Mouse (Mus musculus) hindbrain, postnatal 0 days (tissue): ENCODE measurements around the gene Rpap1. TPM values are rescaled to one million over a fixed set of nuclear protein-coding genes. Genes with fewer than 3 reads are reported as not detected.

ENCODE experiments used
- ATAC-seq: fragments of 200-750 bp; cut with Nextera tagmentation; 2 replicates; pipeline ENCODE4 v1.8.0; 2017; ENCODE audit warnings: mild to moderate bottlenecking, moderate TSS enrichment, moderate library complexity
- DNase-seq: peaks from one replicate; pipeline ENCODE4 v3.0.0-alpha.2; 2015; ENCODE audit warnings: low spot score
- H3K27ac ChIP-seq: fragments of 300-500 bp; sonication (generic); 2 replicates; pipeline ENCODE4 v1.5.1; 2014; ENCODE audit warnings: mild to moderate bottlenecking
- H3K27me3 ChIP-seq: fragments of 300-500 bp; sonication (generic); 2 replicates; pipeline ENCODE4 v1.6.1; 2014; ENCODE audit warnings: low read length, mixed read lengths; ENCODE audit not compliant: insufficient read depth
- H3K36me3 ChIP-seq: fragments of 300-500 bp; sonication (generic); 2 replicates; pipeline ENCODE4 v1.6.1; 2014; ENCODE audit warnings: low read length, mixed read lengths; ENCODE audit not compliant: insufficient read depth
- H3K4me1 ChIP-seq: fragments of 300-500 bp; sonication (generic); 2 replicates; pipeline ENCODE4 v1.6.1; 2014; ENCODE audit warnings: antibody characterized with exemption, low read length, mixed read lengths; ENCODE audit not compliant: insufficient read depth
- H3K4me2 ChIP-seq: fragments of 300-500 bp; sonication (generic); 2 replicates; pipeline ENCODE4 v1.6.1; 2014; ENCODE audit warnings: low read depth, mild to moderate bottlenecking, low read length, moderate library complexity, mixed read lengths
- H3K4me3 ChIP-seq: fragments of 300-500 bp; sonication (generic); 2 replicates; pipeline ENCODE4 v1.5.1; 2014; ENCODE audit warnings: low read length
- H3K9ac ChIP-seq: fragments of 300-500 bp; sonication (generic); replicated peaks from 2 replicates; pipeline ENCODE4 v1.6.1; 2014; ENCODE audit warnings: mild to moderate bottlenecking, low read length, moderate library complexity, mixed read lengths
- H3K9me3 ChIP-seq: fragments of 300-500 bp; sonication (generic); 2 replicates; pipeline ENCODE4 v1.6.1; 2016; ENCODE audit warnings: low read length, mixed read lengths
- CTCF ChIP-seq: IDR thresholded peaks from 2 replicates; pipeline ENCODE4 v1.5.1; 2016; ENCODE audit warnings: antibody characterized with exemption, control low read depth, low read depth
- WGBS: fragments of 180-500 bp; shearing (Covaris S2); extraction: QIAGEN DNeasy Blood & Tissue Kit; methylation state at CpG from one replicate; pipeline ENCODE4 v1.1.7; 2014; 5-methylcytosine and 5-hydroxymethylcytosine counted together
- polyA plus RNA-seq: library from polyadenylated mRNA; unstranded; fragments of >200 nt; fragmentation: Nextera tagmentation; extraction: Ambion mirVana; gene quantifications from 2 replicates; pipeline ENCODE4 v1.2.1, GENCODE M21; 2015
- total RNA-seq: library from RNA; depleted of rRNA; stranded (reverse); fragments of >200 nt; gene quantifications from 2 replicates; pipeline ENCODE4 v1.2.3, GENCODE M21; 2014

Gene Rpap1
- total and polyA plus RNA-seq, 2 experiments from 2014 or later = 11.9 to 19.6 TPM

DNA sequence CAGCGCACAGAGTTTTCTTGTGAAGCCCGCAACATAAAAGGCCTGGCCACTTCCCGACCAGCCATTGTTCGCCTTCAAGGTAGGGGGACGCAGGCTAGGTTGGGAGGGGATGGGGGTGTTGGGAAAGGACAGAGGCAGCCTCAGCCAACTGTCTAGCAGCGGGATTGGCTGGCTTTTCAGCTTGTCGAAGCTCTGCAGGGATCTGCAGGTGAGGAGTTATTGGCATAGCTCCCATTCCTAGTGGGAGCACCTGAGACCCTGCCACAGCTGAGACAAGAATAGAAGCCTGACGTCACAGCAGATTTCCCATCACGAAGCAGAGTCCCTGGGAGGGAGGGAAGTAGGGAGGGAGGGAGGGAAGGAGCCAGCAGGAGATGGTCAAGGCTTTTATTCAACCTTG, 17.4 kb upstream of the Rpap1 start:
- peak; percentile 78 for DNase-seq
- Histone ChIP-seq H3K36me3 (peaks cover 18% of the 10 kb centered on the region; the same call in 1 of the 2 replicates), H3K4me3 (no peak overlapping the region), H3K27me3 (no peaks in the 10 kb centered on the region), H3K4me2 (no peak overlapping the region), H3K27ac (0 out of 2 replicates have a peak overlapping the region, but pooled peaks have one; percentile 54), H3K9me3 (no peaks in the 10 kb centered on the region), H3K4me1 (peaks cover 23% of the 10 kb centered on the region), H3K9ac (no peak overlapping the region; the same call in 1 of the 2 replicates)
- TF ChIP-seq CTCF = no peak
- peak; percentile 51 for ATAC-seq
- WGBS = 25% methylated on average over 9 of the region's 9 CpGs

DNA sequence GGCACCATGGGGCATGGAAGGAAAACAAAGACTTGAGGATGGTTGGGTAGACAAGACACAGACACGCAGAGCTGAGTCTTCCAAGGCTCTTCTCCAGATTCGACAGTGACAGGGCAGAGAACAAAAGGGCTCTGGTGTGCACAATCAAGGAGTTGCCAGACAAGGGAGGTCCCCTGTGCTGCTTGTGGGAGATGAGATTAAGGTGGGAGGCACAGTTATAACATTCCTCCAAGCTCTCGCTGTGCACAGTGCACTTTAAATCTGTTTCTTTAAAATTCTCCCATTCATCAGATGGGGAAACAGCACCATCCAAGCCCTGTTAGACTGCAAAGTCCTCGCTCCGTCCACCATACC, 16.9 kb upstream of the Rpap1 start:
- ATAC-seq (no peak), DNase-seq (no peak)
- TF ChIP-seq CTCF = no peak
- Histone ChIP-seq H3K36me3 (peaks cover 18% of the 10 kb centered on the region; the same call in 1 of the 2 replicates), H3K9ac (no peak overlapping the region), H3K27me3 (no peaks in the 10 kb centered on the region), H3K27ac (no peak overlapping the region), H3K4me2 (no peak overlapping the region), H3K4me3 (no peak overlapping the region), H3K9me3 (no peaks in the 10 kb centered on the region), H3K4me1 (peaks cover 23% of the 10 kb centered on the region)
- whole genome bisulfite sequencing = 37% methylated on average over 5 of the region's 5 CpGs

DNA sequence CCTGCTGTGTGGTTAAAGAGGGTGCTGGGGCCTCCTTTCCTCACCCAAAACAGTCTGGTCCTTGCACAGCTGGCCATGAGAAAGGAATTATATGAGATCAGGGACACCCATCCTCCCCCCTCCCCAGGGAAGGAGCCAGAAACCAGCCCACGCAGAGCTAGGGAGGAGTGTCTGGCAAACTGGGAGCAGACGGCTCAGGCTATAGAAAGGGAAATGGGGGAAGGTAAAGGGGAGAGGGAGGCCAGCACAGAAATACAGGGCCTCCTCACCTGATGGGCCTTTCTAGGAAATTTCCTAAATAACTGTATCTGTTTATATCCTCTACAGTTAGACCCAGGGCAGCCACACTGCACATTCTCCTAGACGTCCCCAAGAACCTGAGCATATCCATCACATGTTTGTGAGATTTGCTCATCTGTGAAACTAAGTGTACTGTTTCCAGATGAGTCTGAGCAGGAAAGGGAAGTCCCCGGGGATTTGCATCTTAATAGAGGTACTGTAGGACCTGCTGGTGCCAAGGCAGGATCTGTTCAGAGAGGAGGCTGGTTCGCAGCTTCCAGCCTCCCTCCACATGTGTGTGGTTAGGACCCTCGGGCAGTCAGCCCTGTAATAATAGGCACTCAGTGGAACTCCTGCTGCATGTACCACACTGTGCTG, 16.4 kb upstream of the Rpap1 start:
- no peak overlapping the region for H3K27ac ChIP-seq
- peaks cover 14% of the 10 kb centered on the region; the same call in 1 of the 2 replicates for H3K36me3 ChIP-seq
- no peaks in the 10 kb centered on the region for H3K9me3 ChIP-seq
- peaks cover 23% of the 10 kb centered on the region for H3K4me1 ChIP-seq
- no peak overlapping the region for H3K9ac ChIP-seq
- H3K27me3 ChIP-seq = no peaks in the 10 kb centered on the region
- TF ChIP-seq CTCF = no peak
- H3K4me2 ChIP-seq = no peak overlapping the region
- no peak for ATAC-seq
- peak; percentile 35 for DNase-seq
- WGBS = 16% methylated on average over 6 of the region's 6 CpGs
- no peak overlapping the region for H3K4me3 ChIP-seq

DNA sequence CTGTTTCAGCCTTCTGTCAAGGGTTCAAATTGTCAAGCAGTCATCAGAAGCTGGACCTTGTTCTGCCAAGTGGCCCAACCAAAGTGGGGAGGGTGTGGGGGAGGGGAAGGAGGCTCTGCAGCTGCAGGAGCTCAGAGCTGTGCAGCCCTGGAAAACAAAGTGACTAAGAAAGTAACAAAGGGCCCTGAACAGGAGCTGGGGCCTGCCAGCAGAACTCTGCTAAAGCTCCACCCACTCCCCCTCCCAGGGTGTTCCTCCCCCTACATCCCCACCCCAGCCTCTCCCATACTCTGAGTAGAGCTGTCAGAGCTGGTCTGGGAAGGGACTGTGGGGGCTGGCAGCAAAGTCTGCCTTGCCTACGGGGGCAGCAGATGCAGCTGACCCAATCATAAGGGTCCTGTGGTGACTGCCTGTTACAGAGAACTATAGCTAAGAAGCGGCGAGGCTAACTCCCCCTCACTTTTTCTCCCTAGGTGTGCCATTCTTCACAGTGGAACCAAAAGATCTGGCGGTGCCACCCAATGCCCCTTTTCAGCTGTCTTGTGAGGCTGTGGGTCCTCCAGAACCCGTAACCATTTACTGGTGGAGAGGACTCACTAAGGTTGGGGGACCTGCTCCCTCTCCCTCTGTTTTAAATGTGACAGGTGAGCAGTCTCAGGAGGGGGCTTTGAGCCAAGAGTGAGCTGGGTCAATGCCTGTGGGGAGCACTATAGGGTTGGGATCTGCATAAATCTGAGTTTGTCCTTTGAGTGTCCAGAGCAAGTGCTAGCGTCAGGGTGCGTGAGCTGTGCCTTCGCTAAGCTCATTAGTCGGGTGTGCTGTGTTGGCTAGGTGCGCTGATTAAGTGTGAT, 15.7 kb upstream of the Rpap1 start:
- H3K4me3 ChIP-seq = no peak overlapping the region
- H3K9ac ChIP-seq = no peak overlapping the region
- H3K36me3 ChIP-seq = peaks cover 6% of the 10 kb centered on the region; the same call in 1 of the 2 replicates
- peak; percentile 44; the same call in 1 of the 2 replicates for ATAC-seq
- peak overlapping the region; percentile 54; the same call in 1 of the 2 replicates for H3K27ac ChIP-seq
- 34% methylated on average over 10 of the region's 10 CpGs for WGBS
- no peaks in the 10 kb centered on the region for H3K9me3 ChIP-seq
- no peaks in the 10 kb centered on the region for H3K27me3 ChIP-seq
- H3K4me1 ChIP-seq = peaks cover 23% of the 10 kb centered on the region
- H3K4me2 ChIP-seq = no peak overlapping the region
- peak; percentile 56 for DNase-seq
- no peak for TF ChIP-seq CTCF

DNA sequence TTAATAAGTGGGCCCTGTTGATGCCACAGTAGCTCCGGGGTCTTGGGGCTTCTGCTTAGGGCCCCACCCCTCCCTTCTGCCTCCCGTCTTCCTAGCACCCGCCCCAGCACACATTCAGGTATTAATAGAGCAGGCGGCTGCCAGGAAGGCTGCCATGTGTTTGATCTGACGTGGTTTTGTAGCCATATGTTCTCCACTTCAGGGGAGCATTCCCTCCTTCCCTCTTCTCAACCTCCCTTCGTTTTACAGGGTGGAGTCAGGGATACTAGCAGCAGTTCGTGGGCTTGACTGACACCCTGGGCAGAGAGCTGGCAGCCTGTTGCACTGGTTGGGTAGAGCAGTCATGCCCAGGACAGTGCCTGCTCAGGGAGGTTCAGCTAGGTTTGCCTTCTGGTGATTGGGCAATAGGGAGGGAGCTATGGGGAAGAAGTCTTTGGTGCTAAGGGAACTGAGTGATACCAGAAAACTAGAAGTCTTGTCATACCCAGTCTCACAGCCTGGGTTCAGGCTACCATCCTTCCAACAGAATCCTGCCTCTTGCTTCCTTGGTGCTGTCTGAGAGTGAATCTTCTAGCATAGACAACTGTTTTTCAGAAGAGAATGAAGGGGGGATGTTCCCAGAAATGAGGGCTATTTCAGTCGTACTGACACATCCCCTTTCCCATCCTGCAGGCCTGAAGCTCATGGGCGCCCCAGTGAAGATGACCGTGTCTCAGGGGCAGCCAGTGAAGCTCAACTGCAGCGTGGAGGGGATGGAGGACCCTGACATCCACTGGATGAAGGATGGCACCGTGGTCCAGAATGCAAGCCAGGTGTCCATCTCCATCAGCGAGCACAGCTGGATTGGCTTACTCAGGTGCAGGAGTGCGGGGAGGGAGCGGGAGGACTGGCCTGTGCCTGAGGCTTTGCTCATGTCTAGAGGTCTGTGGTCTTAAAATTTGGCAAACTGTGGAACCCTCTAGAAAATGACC, 13.8 kb upstream of the Rpap1 start:
- H3K27me3 ChIP-seq = no peaks in the 10 kb centered on the region
- peak; percentile 6 for DNase-seq
- H3K27ac ChIP-seq = no peak overlapping the region
- peak overlapping the region; percentile 93 for H3K4me2 ChIP-seq
- peaks cover 23% of the 10 kb centered on the region for H3K4me1 ChIP-seq
- peak overlapping the region; percentile 59 for H3K4me3 ChIP-seq
- H3K36me3 ChIP-seq = 0 out of 2 replicates have a peak, but pooled peaks cover 3% of the 10 kb centered on the region
- WGBS = 52% methylated on average over 15 of the region's 15 CpGs
- no peak for ATAC-seq
- TF ChIP-seq CTCF = no peak
- H3K9me3 ChIP-seq = no peaks in the 10 kb centered on the region
- H3K9ac ChIP-seq = no peak overlapping the region

DNA sequence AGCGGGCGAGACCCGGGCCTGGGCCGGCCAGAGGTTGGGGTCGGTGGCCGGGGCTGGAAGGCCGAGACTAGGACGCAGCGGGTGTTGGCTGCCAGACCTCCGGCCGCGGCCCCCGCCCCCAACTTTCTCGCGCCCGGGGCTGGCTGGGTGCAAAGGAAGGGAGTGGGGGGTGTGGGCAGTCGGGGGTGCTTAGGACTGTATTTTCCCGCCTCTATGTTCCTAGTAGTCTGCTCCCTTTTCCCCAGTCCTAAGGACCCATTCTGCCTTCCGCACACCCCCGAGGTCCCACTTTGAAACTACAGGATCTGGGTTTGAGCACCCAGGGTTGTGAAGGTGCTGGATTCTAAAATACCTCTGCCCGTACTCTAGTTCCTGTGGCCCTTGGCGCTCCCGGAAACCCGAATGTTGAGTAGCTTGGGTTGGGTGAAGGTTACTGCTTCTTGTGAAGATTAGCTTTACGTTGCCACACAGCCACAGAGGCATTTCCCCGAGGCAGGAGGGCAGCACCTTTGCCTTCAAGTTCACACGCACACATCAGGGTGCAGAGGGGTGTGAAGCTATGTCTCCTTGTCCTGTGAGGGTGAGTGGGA, 12.7 kb upstream of the Rpap1 start:
- H3K27me3 ChIP-seq = no peaks in the 10 kb centered on the region
- WGBS = under 1% methylated on average over 12 of the region's 27 CpGs
- peak overlapping the region; percentile 70 for H3K27ac ChIP-seq
- H3K36me3 ChIP-seq = no peaks in the 10 kb centered on the region
- peak overlapping the region; percentile 93 for H3K4me2 ChIP-seq
- H3K9ac ChIP-seq = peak overlapping the region; percentile 78
- TF ChIP-seq CTCF = no peak
- H3K4me3 ChIP-seq = peak overlapping the region; percentile 59
- DNase-seq = peak; percentile 6
- H3K9me3 ChIP-seq = no peaks in the 10 kb centered on the region
- peak; percentile 22; the same call in 1 of the 2 replicates for ATAC-seq
- H3K4me1 ChIP-seq = peaks cover 23% of the 10 kb centered on the region
